Mouse (Mus musculus) midbrain, postnatal 0 days (tissue): Measurements from ENCODE around the gene Supt3. TPM values are rescaled to one million over a fixed set of nuclear protein-coding genes. Genes with fewer than 3 reads are reported as not detected.

ENCODE experiments used
- ATAC-seq: fragments of 200-750 bp; cut with Nextera tagmentation; 2 replicates; pipeline ENCODE4 v1.8.0; 2017; ENCODE audit warnings: moderate number of reproducible peaks, mild to moderate bottlenecking, moderate TSS enrichment, moderate library complexity; ENCODE audit not compliant: low FRiP score
- DNase-seq: peaks from one replicate; pipeline ENCODE4 v3.0.0-alpha.2; 2015; ENCODE audit warnings: low spot score
- H3K27ac ChIP-seq: fragments of 300-500 bp; sonication (generic); 2 replicates; pipeline ENCODE4 v1.5.1; 2014; ENCODE audit warnings: low read depth, mild to moderate bottlenecking, low read length, mixed read lengths
- H3K27me3 ChIP-seq: fragments of 300-500 bp; sonication (generic); 2 replicates; pipeline ENCODE4 v1.6.1; 2014; ENCODE audit warnings: low read length, control low read depth, mixed read lengths; ENCODE audit not compliant: insufficient read depth
- H3K36me3 ChIP-seq: fragments of 300-500 bp; sonication (generic); 2 replicates; pipeline ENCODE4 v1.6.1; 2014; ENCODE audit warnings: low read length, control low read depth, mixed read lengths; ENCODE audit not compliant: insufficient read depth
- H3K4me1 ChIP-seq: fragments of 300-500 bp; sonication (generic); 2 replicates; pipeline ENCODE4 v1.6.1; 2014; ENCODE audit warnings: mild to moderate bottlenecking, control low read depth, antibody characterized with exemption, low read length, mixed read lengths; ENCODE audit not compliant: insufficient read depth
- H3K4me2 ChIP-seq: fragments of 300-500 bp; sonication (generic); 2 replicates; pipeline ENCODE4 v1.6.1; 2014; ENCODE audit warnings: low read depth, mild to moderate bottlenecking, low read length, mixed read lengths; ENCODE audit not compliant: poor library complexity, severe bottlenecking
- H3K4me3 ChIP-seq: fragments of 300-500 bp; sonication (generic); 2 replicates; pipeline ENCODE4 v1.5.1; 2014; ENCODE audit warnings: low read depth, mild to moderate bottlenecking, low read length, moderate library complexity
- H3K9ac ChIP-seq: fragments of 300-500 bp; sonication (generic); replicated peaks from 2 replicates; pipeline ENCODE4 v1.6.1; 2014; ENCODE audit warnings: mild to moderate bottlenecking, low read length, moderate library complexity, mixed read lengths; ENCODE audit not compliant: poor library complexity, severe bottlenecking
- H3K9me3 ChIP-seq: fragments of 300-500 bp; sonication (generic); 2 replicates; pipeline ENCODE4 v1.6.1; 2016; ENCODE audit warnings: low read length, control low read depth
- CTCF ChIP-seq: IDR thresholded peaks from 2 replicates; pipeline ENCODE4 v1.5.1; 2016; ENCODE audit warnings: antibody characterized with exemption, mild to moderate bottlenecking
- WGBS: fragments of 180-500 bp; shearing (Covaris S2); extraction: QIAGEN DNeasy Blood & Tissue Kit; methylation state at CpG from one replicate; pipeline ENCODE4 v1.1.7; 2014; 5-methylcytosine and 5-hydroxymethylcytosine counted together
- polyA plus RNA-seq: library from polyadenylated mRNA; unstranded; fragments of >200 nt; fragmentation: Nextera tagmentation; extraction: Ambion mirVana; gene quantifications from 2 replicates; pipeline ENCODE4 v1.2.1, GENCODE M21; 2015
- total RNA-seq: library from RNA; depleted of rRNA; stranded (reverse); fragments of >200 nt; gene quantifications from 2 replicates; pipeline ENCODE4 v1.2.3, GENCODE M21; 2014

Gene Supt3
- total and polyA plus RNA-seq, 2 experiments from 2014 or later = 5.7 to 23.3 TPM

GRCm38 (mm10) chr17:45101064-45101463 lies 324.1 kb downstream of the Supt3 start:
- Histone ChIP-seq H3K9me3 (no peaks in the 10 kb centered on the region), H3K4me3 (no peak overlapping the region), H3K4me2 (no peak overlapping the region), H3K9ac (no peak overlapping the region), H3K36me3 (no peaks in the 10 kb centered on the region), H3K4me1 (no peaks in the 10 kb centered on the region), H3K27me3 (no peaks in the 10 kb centered on the region), H3K27ac (no peak overlapping the region)
- no peak for TF ChIP-seq CTCF
- ATAC-seq (no peak), DNase-seq (no peak)
- 73% methylated on average over 7 of the region's 7 CpGs for WGBS

GRCm38 (mm10) chr17:45115386-45115785 lies 338.4 kb downstream of the Supt3 start:
- Histone ChIP-seq H3K27ac (no peak overlapping the region), H3K4me1 (no peaks in the 10 kb centered on the region), H3K4me2 (no peak overlapping the region), H3K9ac (no peak overlapping the region), H3K4me3 (no peak overlapping the region), H3K36me3 (no peaks in the 10 kb centered on the region), H3K27me3 (no peaks in the 10 kb centered on the region), H3K9me3 (no peaks in the 10 kb centered on the region)
- no peak for ATAC-seq
- TF ChIP-seq CTCF = no peak
- no peak for DNase-seq
- WGBS = 89% methylated on average over 3 of the region's 3 CpGs

GRCm38 (mm10) chr17:45118565-45119471 lies 341.9 kb downstream of the Supt3 start:
- Histone ChIP-seq H3K4me3 (no peak overlapping the region), H3K36me3 (no peaks in the 10 kb centered on the region), H3K27ac (no peak overlapping the region), H3K9me3 (no peaks in the 10 kb centered on the region), H3K4me2 (no peak overlapping the region), H3K27me3 (no peaks in the 10 kb centered on the region), H3K4me1 (no peaks in the 10 kb centered on the region), H3K9ac (no peak overlapping the region)
- ATAC-seq = no peak
- no peak for TF ChIP-seq CTCF
- WGBS = 55% methylated on average over 12 of the region's 12 CpGs
- no peak for DNase-seq

- Histone ChIP-seq H3K36me3 (no peaks in the 10 kb centered on the region), H3K27ac (no peak overlapping the region), H3K4me3 (no peak overlapping the region), H3K9me3 (no peaks in the 10 kb centered on the region), H3K4me2 (no peak overlapping the region), H3K27me3 (no peaks in the 10 kb centered on the region), H3K9ac (no peak overlapping the region), H3K4me1 (no peaks in the 10 kb centered on the region)
- 80% methylated on average over 18 of the region's 18 CpGs for WGBS
- ATAC-seq = no peak
- no peak for TF ChIP-seq CTCF
- no peak for DNase-seq
Observed at GRCm38 (mm10) chr17:45119609-45120201, 342.8 kb downstream of the Supt3 start.

- no peak overlapping the region for H3K4me2 ChIP-seq
- no peaks in the 10 kb centered on the region for H3K36me3 ChIP-seq
- H3K27me3 ChIP-seq = no peaks in the 10 kb centered on the region
- no peak overlapping the region for H3K27ac ChIP-seq
- H3K9me3 ChIP-seq = no peaks in the 10 kb centered on the region
- no peak for DNase-seq
- H3K9ac ChIP-seq = no peak overlapping the region
- 91% methylated on average over 3 of the region's 3 CpGs for WGBS
- no peaks in the 10 kb centered on the region for H3K4me1 ChIP-seq
- ATAC-seq = no peak
- no peak overlapping the region for H3K4me3 ChIP-seq
- no peak for TF ChIP-seq CTCF
Observed at GRCm38 (mm10) chr17:45123856-45124255, 346.9 kb downstream of the Supt3 start.

- Histone ChIP-seq H3K27me3 (no peaks in the 10 kb centered on the region), H3K4me3 (no peak overlapping the region), H3K4me2 (no peak overlapping the region), H3K4me1 (no peaks in the 10 kb centered on the region), H3K36me3 (no peaks in the 10 kb centered on the region), H3K27ac (no peak overlapping the region), H3K9ac (no peak overlapping the region), H3K9me3 (no peaks in the 10 kb centered on the region)
- DNase-seq = no peak
- no peak for TF ChIP-seq CTCF
- no peak for ATAC-seq
- WGBS = 93% methylated on average over 4 of the region's 4 CpGs
Observed at GRCm38 (mm10) chr17:45128611-45129010, 351.7 kb downstream of the Supt3 start.
